Mouse (Mus musculus) kidney, adult 18-20 months (tissue): ENCODE results near the gene Pmf1.

ENCODE experiments used
- DNase-seq: peaks from one replicate; pipeline ENCODE4 v3.0.0; 2021

Pmf1 gene

GRCm38 (mm10) chr3:88409741-88410644 lies at the start of gene Pmf1:
TSS of gene Pmf1 (minus strand) at chr3:88410331.
- peak; percentile 95 for DNase-seq

GRCm38 (mm10) chr3:88458778-88459219 lies 48.7 kb upstream of the Pmf1 start:
- no peak for DNase-seq

- no peak for DNase-seq
Observed at GRCm38 (mm10) chr3:88456746-88457532, 46.8 kb upstream of the Pmf1 start.

GRCm38 (mm10) chr3:88456313-88456712 lies 46.2 kb upstream of the Pmf1 start:
- peak; percentile 89 for DNase-seq

GRCm38 (mm10) chr3:88455588-88456264 lies 45.6 kb upstream of the Pmf1 start:
- peak; percentile 75 for DNase-seq

DNA sequence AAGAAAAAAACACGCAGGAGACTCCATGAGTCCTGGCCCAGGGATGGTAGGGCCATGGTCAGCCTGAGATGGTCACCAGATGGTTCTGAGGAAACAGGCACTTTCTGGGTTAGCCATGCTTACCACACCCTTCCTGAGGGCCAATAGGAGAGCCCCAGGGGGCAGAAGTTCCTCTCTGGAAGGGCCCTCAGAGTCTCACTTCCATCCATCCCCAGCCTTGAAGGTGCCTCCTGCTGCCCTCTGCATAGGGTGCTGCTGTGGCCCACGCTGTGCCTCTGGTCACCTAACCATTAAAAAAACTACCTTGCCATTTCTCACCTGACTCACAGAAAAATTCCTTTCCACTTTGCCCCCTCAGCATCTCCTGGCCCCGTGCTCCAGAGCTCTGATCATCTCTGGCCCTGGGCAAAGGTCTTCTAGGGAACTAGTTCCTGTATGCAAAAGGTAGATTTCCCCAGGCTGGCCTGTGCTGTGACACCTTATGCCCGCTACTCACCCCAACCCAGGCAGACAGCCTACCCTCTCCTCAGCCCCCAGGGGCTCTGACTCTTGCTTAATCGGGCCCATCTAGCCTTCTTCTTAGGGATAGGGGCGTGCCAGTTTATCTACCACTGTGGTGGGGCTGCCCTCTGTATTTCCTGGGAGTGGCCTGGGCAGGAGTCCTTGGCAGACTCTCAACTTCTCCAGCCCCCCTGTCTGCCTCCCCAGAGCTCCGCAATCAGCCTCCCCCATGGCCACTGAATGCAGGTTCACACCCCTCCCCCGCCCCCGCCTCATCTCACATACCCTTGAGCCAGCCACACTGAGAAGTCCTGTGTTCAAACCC lies 44.8 kb upstream of the Pmf1 start:
- DNase-seq = peak; percentile 66

DNA sequence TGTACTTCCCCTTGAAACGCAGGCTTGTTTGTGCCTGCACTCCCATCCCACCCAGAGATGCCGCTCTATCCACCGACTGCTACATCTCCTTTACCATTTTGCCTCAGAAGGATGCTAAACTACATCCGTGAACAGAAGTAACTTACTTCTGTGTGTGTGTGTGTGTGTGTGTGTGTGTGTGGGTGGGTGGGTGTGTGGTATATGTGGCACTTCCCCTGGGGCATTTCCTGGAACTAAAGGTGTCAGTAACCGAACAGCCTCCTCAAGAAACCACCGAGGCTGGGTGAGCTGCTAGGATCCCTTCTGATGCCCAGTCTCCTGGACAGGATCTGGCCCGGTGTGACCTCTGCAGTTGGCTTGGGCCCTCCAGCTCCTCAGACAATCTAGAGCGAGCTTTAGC lies 43.9 kb upstream of the Pmf1 start:
- DNase-seq = no peak

DNA sequence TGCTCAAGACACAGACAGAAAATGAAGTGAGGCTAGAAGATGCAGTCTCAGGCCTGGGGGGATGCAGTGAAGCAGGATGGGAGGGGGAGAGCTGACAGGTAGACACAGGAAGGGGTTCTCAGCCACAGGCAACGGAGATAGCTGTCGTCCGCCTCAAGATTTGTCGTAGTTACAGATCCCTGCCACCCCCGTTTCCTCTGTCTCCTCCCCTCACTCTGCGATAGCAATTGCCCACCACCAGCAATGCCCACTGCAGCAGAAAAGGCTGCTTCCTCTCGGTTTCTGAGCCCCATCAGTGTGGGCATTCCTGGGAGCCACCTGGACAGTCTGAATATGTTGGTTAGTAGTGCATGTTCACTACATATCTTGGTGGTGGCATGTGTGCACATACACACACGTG lies 43.2 kb upstream of the Pmf1 start:
- no peak for DNase-seq

DNA sequence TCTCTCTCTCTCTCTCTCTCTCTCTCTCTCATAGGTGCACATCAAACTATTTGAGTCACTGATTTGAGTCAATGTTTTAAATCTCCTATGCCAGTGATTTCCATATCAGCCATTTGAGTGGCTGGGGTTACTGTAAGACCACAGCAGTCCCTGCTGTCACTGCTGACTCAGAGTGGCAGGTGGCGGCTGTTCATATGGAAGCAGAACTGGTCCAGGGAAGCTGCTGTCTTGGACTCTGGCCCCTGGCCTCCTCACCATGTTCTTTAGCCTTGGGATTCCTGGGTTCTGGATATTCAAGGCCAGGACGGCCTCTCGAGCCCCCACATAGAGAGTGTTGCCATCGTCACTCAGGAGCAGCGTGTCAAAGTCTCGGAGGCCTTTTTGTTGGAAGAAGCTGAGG lies 42.6 kb upstream of the Pmf1 start:
- no peak for DNase-seq

GRCm38 (mm10) chr3:88452246-88452645 lies 42.1 kb upstream of the Pmf1 start:
- no peak for DNase-seq

DNA sequence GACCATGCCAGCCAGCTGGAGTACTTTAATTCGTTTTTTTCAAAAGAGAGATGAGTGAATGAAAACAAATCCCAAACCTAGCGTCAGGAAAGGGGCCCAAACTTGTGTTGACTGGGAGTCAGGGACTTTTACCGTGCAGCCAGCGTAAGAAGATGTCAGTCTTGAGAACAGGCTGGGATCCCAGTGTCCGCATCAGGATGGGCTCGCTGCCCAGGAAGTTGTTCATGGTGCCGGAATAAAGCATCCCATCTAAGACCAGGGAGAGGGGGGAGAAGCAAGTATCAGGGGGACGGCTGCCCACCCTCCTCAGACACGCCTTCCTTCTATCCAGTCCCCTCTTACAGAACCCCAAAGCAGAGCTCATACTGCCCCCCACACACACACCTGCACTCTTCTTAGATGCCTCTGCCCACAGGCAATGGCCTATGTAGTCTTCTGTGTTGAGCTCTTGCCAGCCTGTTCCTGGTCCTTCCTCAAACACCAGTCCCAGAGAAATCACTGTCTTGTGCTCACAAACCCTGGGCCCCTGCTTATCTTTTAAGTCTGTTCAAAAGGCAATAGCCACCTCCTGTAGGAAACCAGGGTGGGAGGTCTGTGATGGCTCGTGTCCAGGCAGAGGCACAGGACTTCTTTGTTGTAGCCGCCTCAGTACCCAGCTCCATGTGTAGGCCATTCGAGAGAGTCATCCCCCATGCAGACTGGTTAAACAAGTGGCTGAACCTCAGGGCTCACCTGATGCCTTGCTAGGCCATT lies 40.4 kb upstream of the Pmf1 start:
- no peak for DNase-seq

GRCm38 (mm10) chr3:88449395-88450023 lies 39.4 kb upstream of the Pmf1 start:
- DNase-seq = no peak

DNA sequence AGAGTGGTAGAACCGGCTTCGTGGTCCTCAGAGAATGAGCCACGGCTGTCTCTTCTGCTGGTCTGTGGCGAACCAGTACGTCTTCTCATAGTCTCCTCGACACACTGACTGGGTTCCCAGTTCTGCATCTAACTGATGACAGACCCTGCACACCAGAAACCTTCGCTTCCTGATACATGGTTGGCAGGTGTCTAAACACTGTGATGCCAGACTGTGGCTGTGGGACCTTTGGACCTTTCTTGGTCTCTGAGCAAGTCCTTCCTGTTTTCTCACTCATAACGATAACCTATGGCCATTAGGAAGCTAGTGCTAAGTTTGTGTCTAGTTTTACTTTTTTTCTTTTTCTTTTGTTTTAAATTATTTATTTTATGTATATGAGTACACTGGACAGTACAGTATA lies 38.3 kb upstream of the Pmf1 start:
- no peak for DNase-seq

DNA sequence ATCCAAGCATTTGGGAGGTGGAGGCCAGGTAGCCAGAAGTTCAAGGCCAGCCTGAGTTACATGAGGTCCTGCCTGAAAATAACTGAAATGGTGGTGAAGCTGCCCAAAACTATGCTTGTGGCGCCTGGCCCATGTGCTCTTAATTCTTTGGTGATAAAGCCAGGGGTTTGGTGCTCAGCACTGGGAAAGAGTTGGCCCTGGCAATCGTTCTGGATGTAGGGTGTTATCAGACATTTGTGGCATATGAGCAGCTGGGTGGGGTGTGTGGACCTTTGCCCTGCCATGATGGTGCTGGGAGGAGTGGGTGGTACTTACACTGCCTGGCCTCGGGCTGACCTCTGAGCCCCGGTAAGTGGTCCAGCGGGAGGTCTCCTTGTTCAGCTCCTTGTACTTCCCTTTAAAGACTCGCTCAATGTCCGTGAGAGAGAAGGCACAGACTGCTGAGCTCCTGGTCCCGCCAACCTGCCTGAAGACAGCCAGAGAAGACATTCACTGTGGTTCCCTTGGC lies 37.6 kb upstream of the Pmf1 start:
- no peak for DNase-seq

- DNase-seq = no peak
Observed at GRCm38 (mm10) chr3:88446471-88447123, 36.5 kb upstream of the Pmf1 start.

- DNase-seq = no peak
Observed at GRCm38 (mm10) chr3:88442888-88443287, 32.8 kb upstream of the Pmf1 start.

DNA sequence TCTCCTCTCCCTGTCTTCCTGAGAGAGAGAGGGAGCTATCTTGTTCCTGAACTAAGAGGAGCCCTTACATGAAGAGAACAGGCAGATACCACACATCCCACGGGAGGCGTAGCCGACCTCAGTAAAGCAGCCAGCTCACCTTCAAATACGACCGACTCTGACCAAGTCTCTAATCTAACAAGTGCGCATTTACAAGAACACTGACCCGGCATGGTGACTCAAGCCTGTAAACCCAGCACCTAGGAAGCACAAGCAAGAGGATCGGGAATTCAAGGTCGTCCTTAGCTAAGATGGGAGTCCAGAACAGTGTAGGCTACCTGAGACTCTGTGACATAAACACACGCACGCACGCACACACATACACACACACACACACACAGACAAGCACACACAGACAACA lies 32.4 kb upstream of the Pmf1 start:
- no peak for DNase-seq

GRCm38 (mm10) chr3:88440500-88441381 lies 30.6 kb upstream of the Pmf1 start:
- DNase-seq = peak; percentile 67

DNA sequence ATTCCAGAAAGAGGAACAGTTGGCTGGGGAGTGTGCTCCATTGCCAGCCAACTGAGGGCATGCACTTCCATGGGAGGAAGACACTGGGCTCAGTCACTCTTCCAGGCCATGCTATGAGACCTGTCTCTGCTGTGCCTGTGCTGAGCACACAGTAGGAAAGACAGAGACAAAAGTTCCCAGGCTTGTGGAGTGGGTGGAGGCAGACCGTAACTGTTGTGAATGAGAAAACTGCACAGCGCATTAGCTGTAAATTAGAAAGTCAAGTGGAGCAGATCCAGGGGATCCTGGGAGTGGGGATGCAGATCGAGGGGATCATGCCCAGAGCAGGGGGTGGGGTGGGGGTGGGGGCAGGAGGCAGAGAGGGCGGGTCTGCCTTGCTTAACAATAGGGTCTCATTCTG lies 29.5 kb upstream of the Pmf1 start:
- no peak for DNase-seq
